Mouse (Mus musculus): ENCODE data around the gene Pcyox1. TPM values are rescaled to one million over a fixed set of nuclear protein-coding genes. Genes with fewer than 3 reads are reported as not detected.
"Not testable (repeated sequence)": the region's sequence is repeated elsewhere in the genome, so short reads cannot be mapped to it uniquely, and the experiment has no call there.

Gene Pcyox1
- polyA plus RNA-seq, 1 experiment from 2014 or later: 119 TPM

DNA sequence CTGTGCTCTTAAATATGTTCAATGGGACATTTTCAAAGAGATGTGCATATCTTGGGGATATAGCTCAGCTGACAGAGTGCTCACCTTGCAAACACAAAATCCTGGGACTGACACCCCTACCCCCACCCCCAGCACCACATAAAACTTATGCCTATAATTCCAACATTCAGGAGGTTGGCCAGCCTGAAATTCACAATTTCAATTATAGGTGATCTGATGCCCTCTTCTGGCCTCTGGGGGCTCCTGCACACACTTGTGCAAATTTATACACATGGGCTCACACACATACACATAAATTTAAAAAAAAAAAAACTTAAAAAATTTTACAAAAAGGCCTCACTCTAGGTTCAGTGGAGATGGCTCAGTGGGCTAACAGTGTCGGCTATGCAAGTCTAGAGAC is 3.8 kb downstream of the Pcyox1 start:
- no peak overlapping the region for H3K27ac ChIP-seq (ENCODE audit: low read length)
- H3K27me3 ChIP-seq (ENCODE audit: control insufficient read depth, insufficient read depth, low read length): no peaks in the 10 kb centered on the region
- H3K4me1 ChIP-seq (ENCODE audit: control insufficient read depth, insufficient read depth, low read length): peaks cover 26% of the 10 kb centered on the region
- H3K36me3 ChIP-seq (ENCODE audit: control insufficient read depth, insufficient read depth, low read length): peaks cover 30% of the 10 kb centered on the region; the same call in 1 of the 2 replicates
- H3K4me2 ChIP-seq (ENCODE audit: low read depth, low read length): no peak overlapping the region
- 93% methylated on average over 1 of the region's 1 CpGs for WGBS
- H3K4me3 ChIP-seq (replicated peaks; ENCODE audit: low read length): no peak overlapping the region
- no peak overlapping the region for H3K9ac ChIP-seq (ENCODE audit: low read length)
- no peak for ATAC-seq (ENCODE audit: insufficient read depth, low FRiP score)
- no peaks in the 10 kb centered on the region for H3K9me3 ChIP-seq (replicated peaks; ENCODE audit: control insufficient read depth, low read length)

DNA sequence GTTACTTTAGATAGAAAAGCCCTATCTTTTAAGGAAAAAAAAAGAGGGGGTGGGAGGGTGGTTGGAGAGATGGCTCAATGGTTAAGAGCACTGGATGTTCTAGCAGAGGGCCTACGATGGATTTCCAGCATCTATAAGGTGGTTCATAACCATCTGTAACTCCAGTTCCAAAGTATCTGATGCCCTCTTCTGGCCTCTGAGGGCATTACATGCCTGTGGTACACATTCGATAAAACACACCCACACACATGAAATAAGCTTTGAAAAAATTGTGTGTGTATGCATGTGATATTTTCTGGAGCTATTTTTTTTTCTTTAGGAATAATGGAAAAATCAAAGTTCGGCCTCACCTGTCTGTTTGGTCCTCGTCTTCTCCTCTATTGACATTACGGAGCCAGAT is 5.6 kb downstream of the Pcyox1 start:
- H3K4me1 ChIP-seq (ENCODE audit: control insufficient read depth, insufficient read depth, low read length): peaks cover 20% of the 10 kb centered on the region
- H3K36me3 ChIP-seq (ENCODE audit: control insufficient read depth, insufficient read depth, low read length): peaks cover 36% of the 10 kb centered on the region; the same call in 1 of the 2 replicates
- H3K4me3 ChIP-seq (replicated peaks; ENCODE audit: low read length): no peak overlapping the region
- H3K9me3 ChIP-seq (replicated peaks; ENCODE audit: control insufficient read depth, low read length): no peaks in the 10 kb centered on the region
- ATAC-seq (ENCODE audit: insufficient read depth, low FRiP score): no peak
- H3K27me3 ChIP-seq (ENCODE audit: control insufficient read depth, insufficient read depth, low read length): no peaks in the 10 kb centered on the region
- no peak overlapping the region for H3K4me2 ChIP-seq (ENCODE audit: low read depth, low read length)
- WGBS: 93% methylated on average over 5 of the region's 5 CpGs
- H3K9ac ChIP-seq (ENCODE audit: low read length): no peak overlapping the region
- H3K27ac ChIP-seq (ENCODE audit: low read length): no peak overlapping the region

DNA sequence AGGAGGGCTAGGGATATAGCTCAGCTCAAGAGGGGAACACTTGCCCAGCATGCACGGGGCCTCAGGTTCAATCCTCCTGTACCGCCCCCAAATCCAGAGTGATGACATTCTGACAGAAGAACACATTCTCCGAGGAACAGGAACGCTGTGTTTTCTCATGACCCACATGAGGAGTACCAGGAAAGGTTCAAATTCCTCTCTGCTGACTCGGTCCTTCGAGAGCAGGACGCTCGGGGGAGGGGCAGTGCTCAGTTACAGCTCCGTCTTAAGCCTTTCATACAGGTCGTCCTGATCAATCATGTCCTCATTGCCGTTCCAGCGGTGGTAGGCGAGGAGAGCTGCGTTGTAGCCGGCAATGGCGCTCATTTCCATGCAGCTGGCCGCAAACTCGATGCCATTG is 8.5 kb downstream of the Pcyox1 start:
- Histone ChIP-seq H3K4me3 (replicated peaks; ENCODE audit: low read length) (no peak overlapping the region), H3K4me2 (ENCODE audit: low read depth, low read length) (no peak overlapping the region), H3K9me3 (replicated peaks; ENCODE audit: control insufficient read depth, low read length) (no peaks in the 10 kb centered on the region), H3K9ac (ENCODE audit: low read length) (no peak overlapping the region), H3K36me3 (ENCODE audit: control insufficient read depth, insufficient read depth, low read length) (peaks cover 39% of the 10 kb centered on the region; the same call in 1 of the 2 replicates), H3K4me1 (ENCODE audit: control insufficient read depth, insufficient read depth, low read length) (no peaks in the 10 kb centered on the region), H3K27ac (ENCODE audit: low read length) (no peak overlapping the region), H3K27me3 (ENCODE audit: control insufficient read depth, insufficient read depth, low read length) (no peaks in the 10 kb centered on the region)
- WGBS: 68% methylated on average over 18 of the region's 18 CpGs
- no peak for ATAC-seq (ENCODE audit: insufficient read depth, low FRiP score)

DNA sequence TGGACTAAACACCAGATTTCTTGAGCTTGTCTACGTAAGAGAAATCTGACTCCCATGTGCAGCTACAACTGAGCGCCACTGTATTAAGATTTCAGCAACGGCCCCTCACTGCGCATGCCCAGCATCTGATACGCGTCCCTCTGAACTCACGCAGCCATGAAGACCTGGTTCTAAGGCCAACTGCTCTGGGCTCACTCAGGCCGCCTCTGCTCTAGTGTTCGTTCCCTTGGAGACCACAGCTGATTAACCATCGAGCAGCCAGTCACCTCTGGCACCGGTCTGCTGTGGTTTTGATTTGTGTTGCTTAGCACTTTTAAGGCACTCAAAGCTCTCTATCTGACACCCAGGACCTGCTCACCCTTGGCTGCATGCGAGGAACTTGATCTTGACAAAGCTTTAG is 9.6 kb downstream of the Pcyox1 start:
- H3K27ac ChIP-seq (ENCODE audit: low read length): no peak overlapping the region
- H3K9ac ChIP-seq (ENCODE audit: low read length): no peak overlapping the region
- ATAC-seq (ENCODE audit: insufficient read depth, low FRiP score): no peak
- H3K36me3 ChIP-seq (ENCODE audit: control insufficient read depth, insufficient read depth, low read length): peaks cover 39% of the 10 kb centered on the region; the same call in 1 of the 2 replicates
- no peak overlapping the region for H3K4me3 ChIP-seq (replicated peaks; ENCODE audit: low read length)
- H3K4me2 ChIP-seq (ENCODE audit: low read depth, low read length): no peak overlapping the region
- H3K9me3 ChIP-seq (replicated peaks; ENCODE audit: control insufficient read depth, low read length): no peaks in the 10 kb centered on the region
- WGBS: 87% methylated on average over 12 of the region's 12 CpGs
- no peaks in the 10 kb centered on the region for H3K27me3 ChIP-seq (ENCODE audit: control insufficient read depth, insufficient read depth, low read length)
- no peaks in the 10 kb centered on the region for H3K4me1 ChIP-seq (ENCODE audit: control insufficient read depth, insufficient read depth, low read length)

DNA sequence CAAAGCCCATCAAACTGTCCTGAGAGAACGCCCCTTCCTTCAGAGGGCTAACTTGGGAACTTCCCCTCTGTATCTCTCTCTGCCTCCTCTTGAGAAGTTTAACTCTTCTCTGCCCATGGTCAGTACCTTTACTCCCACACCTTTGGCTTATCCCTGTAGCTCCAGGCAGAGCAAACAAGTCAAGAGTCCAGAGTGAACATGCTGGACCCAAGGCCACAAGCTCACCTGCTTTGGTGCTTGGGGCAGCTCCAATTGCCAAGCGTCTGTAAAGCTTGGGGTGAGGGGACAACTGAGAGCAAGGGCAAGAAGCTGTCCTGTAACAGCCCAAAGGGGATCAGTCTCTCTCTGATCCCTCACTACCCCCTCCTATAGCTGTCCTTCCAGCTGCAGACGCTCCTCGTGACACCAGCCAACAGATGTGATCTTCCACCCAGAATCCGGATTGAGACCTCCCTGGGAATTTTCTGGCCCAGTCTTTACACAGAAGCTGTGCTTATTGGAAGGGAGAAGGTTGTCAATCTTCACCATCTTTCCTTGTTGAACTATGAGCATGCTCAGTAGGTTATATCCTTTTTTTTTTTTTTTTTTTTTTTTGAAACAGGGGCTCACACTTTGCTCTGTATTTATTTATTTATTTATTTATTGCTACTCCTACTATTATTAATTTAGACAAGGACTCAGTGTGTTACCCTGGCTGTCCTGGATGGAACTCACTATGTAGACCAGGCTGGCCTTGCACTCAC is 11.4 kb downstream of the Pcyox1 start:
- no peak for ATAC-seq (ENCODE audit: insufficient read depth, low FRiP score)
- Histone ChIP-seq H3K36me3 (ENCODE audit: control insufficient read depth, insufficient read depth, low read length) (peaks cover 23% of the 10 kb centered on the region; the same call in 1 of the 2 replicates), H3K4me3 (replicated peaks; ENCODE audit: low read length) (no peak overlapping the region), H3K27me3 (ENCODE audit: control insufficient read depth, insufficient read depth, low read length) (no peaks in the 10 kb centered on the region), H3K9ac (ENCODE audit: low read length) (no peak overlapping the region), H3K9me3 (replicated peaks; ENCODE audit: control insufficient read depth, low read length) (no peaks in the 10 kb centered on the region), H3K4me1 (ENCODE audit: control insufficient read depth, insufficient read depth, low read length) (no peaks in the 10 kb centered on the region), H3K27ac (ENCODE audit: low read length) (no peak overlapping the region), H3K4me2 (ENCODE audit: low read depth, low read length) (no peak overlapping the region)
- WGBS: 84% methylated on average over 5 of the region's 5 CpGs

DNA sequence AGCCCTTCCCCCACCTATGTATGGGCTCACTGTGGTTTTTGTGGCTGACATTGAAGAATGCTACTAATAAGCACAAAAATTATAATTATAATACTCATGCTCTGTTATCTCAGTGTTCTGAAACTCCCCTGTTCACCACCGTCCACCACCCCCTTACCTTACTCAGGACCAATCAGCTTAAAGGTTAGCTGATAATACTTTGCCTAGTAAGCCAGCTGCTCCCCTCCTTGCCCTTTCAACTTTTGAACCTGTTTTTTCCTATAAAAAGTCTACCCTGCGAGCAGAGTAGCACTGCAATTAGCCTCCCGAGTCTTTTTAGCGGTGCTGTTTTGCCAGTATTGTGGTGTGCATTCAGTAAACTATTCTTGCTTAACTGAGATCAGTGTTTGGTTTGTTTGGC is 12.3 kb downstream of the Pcyox1 start:
- Histone ChIP-seq H3K4me1 (ENCODE audit: control insufficient read depth, insufficient read depth, low read length) (no peaks in the 10 kb centered on the region), H3K4me3 (replicated peaks; ENCODE audit: low read length) (no peak overlapping the region), H3K9ac (ENCODE audit: low read length) (no peak overlapping the region), H3K4me2 (ENCODE audit: low read depth, low read length) (no peak overlapping the region), H3K36me3 (ENCODE audit: control insufficient read depth, insufficient read depth, low read length) (peaks cover 17% of the 10 kb centered on the region; the same call in 1 of the 2 replicates), H3K27me3 (ENCODE audit: control insufficient read depth, insufficient read depth, low read length) (no peaks in the 10 kb centered on the region), H3K27ac (ENCODE audit: low read length) (no peak overlapping the region), H3K9me3 (replicated peaks; ENCODE audit: control insufficient read depth, low read length) (no peaks in the 10 kb centered on the region)
- ATAC-seq (ENCODE audit: insufficient read depth, low FRiP score): no peak
- WGBS: 48% methylated on average over 4 of the region's 4 CpGs

DNA sequence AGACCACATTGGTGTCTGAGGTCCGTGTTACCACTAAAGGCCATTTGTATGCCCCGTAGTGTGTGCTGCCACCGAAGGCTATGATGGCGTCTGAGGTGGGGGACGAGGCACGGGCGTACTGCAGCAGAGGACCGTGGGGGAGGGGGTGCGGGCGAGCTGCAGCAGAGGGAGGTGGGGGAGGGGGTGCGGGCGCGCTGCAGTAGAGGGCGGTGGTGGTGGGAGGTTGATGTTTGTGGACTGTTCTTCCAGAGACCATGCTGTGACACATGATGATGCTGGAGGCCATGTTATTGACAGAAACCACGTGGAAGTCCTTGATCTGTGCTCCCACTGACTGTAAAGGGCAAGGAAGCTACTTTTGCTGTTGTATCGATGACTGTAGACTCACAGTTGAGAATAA is 13.6 kb downstream of the Pcyox1 start:
- H3K4me2 ChIP-seq (ENCODE audit: low read depth, low read length): no peak overlapping the region
- no peaks in the 10 kb centered on the region for H3K9me3 ChIP-seq (replicated peaks; ENCODE audit: control insufficient read depth, low read length)
- H3K27me3 ChIP-seq (ENCODE audit: control insufficient read depth, insufficient read depth, low read length): no peaks in the 10 kb centered on the region
- no peak overlapping the region for H3K4me3 ChIP-seq (replicated peaks; ENCODE audit: low read length)
- H3K4me1 ChIP-seq (ENCODE audit: control insufficient read depth, insufficient read depth, low read length): no peaks in the 10 kb centered on the region
- WGBS: 47% methylated on average over 16 of the region's 16 CpGs
- 0 out of 2 replicates have a peak, but pooled peaks cover 8% of the 10 kb centered on the region for H3K36me3 ChIP-seq (ENCODE audit: control insufficient read depth, insufficient read depth, low read length)
- ATAC-seq (ENCODE audit: insufficient read depth, low FRiP score): no peak
- H3K9ac ChIP-seq (ENCODE audit: low read length): no peak overlapping the region
- no peak overlapping the region for H3K27ac ChIP-seq (ENCODE audit: low read length)

DNA sequence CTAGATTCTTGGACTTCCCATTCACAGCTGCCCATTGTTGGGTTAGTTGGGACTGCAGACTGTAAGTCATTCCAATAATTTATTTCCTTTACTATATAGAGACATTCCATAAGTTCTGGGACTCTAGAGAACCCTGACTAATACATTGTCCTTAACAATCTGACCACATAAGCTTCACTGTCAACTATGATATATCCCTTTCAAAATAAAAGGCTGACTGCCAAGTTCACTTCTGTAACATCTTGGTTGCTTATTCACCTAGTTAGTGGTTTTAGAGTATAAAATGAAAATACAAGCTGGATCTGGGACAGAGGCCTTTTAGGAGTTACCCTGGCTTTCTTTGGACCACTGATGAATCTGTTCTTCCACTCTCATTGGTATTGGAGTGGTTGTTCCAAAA is 14.4 kb downstream of the Pcyox1 start:
- Histone ChIP-seq H3K4me1 (ENCODE audit: control insufficient read depth, insufficient read depth, low read length) (no peaks in the 10 kb centered on the region), H3K4me2 (ENCODE audit: low read depth, low read length) (no peak overlapping the region), H3K27me3 (ENCODE audit: control insufficient read depth, insufficient read depth, low read length) (no peaks in the 10 kb centered on the region), H3K27ac (ENCODE audit: low read length) (no peak overlapping the region), H3K9ac (ENCODE audit: low read length) (no peak overlapping the region), H3K9me3 (replicated peaks; ENCODE audit: control insufficient read depth, low read length) (no peaks in the 10 kb centered on the region), H3K4me3 (replicated peaks; ENCODE audit: low read length) (no peak overlapping the region), H3K36me3 (ENCODE audit: control insufficient read depth, insufficient read depth, low read length) (0 out of 2 replicates have a peak, but pooled peaks cover 11% of the 10 kb centered on the region)
- ATAC-seq (ENCODE audit: insufficient read depth, low FRiP score): no peak

DNA sequence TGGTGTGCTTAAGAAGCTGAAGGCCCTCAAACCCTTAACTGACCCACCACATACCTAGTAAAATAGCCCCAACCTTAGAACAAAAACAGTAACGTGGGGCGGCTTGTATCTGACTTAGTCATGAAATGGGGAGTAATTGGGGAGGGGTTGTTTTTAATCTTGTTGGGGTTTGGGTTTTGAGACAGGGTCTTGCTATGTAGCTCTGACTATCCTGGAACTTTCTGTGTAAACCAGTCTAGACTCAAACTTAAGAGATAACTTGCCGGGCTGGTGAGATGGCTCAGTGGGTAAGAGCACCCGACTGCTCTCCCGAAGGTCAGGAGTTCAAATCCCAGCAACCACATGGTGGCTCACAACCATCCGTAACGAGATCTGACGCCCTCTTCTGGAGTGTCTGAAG is 16.8 kb downstream of the Pcyox1 start:
- not testable (repeated sequence) for H3K9me3 ChIP-seq (replicated peaks; ENCODE audit: control insufficient read depth, low read length); H3K4me2 ChIP-seq (ENCODE audit: low read depth, low read length); H3K27ac ChIP-seq (ENCODE audit: low read length); H3K9ac ChIP-seq (ENCODE audit: low read length); ATAC-seq (ENCODE audit: insufficient read depth, low FRiP score); H3K4me3 ChIP-seq (replicated peaks; ENCODE audit: low read length); H3K36me3 ChIP-seq (ENCODE audit: control insufficient read depth, insufficient read depth, low read length); H3K27me3 ChIP-seq (ENCODE audit: control insufficient read depth, insufficient read depth, low read length); H3K4me1 ChIP-seq (ENCODE audit: control insufficient read depth, insufficient read depth, low read length)
- 73% methylated on average over 8 of the region's 8 CpGs for WGBS

Measured in stomach, embryonic 16.5 days (tissue).